Mouse (Mus musculus) MEL (cell line): ENCODE measurements at regions not wholly inside any gene's neighbourhood (a gene's known extent, or its start where the extent isn't known, plus 50 kb on each side); places are given as distances from the start of the nearest gene placed in this dataset.

Experiments used
- DNase-seq: peaks from one replicate; pipeline ENCODE4 v3.0.0; 2011; ENCODE audit warnings: low read depth, low spot score
- H3K27ac ChIP-seq: 2 replicates; pipeline ENCODE4 v1.5.1; 2012; ENCODE audit warnings: low read depth, mild to moderate bottlenecking, control low read depth, low read length, moderate library complexity; ENCODE audit not compliant: control insufficient read depth
- H3K27me3 ChIP-seq, 2 experiments: fragments of 150-350 bp in 1 of 2; sonication (generic) in 1 of 2; 2 replicates each; pipeline ENCODE4 v1.6.1; 2012; ENCODE audit warnings: low read length in 2 of 2, mild to moderate bottlenecking in 2 of 2, improper control_type of control experiment in 1 of 2, moderate library complexity in 1 of 2; ENCODE audit not compliant: insufficient read depth in 2 of 2, control insufficient read depth in 1 of 2
- H3K36me3 ChIP-seq, 2 experiments: 2 replicates each; pipeline ENCODE4 v1.6.1; 2012 to 2014; ENCODE audit warnings: low read length in 2 of 2, improper control_type of control experiment in 1 of 2, inconsistent platforms in 1 of 2, mild to moderate bottlenecking in 1 of 2; ENCODE audit not compliant: insufficient read depth in 2 of 2, control insufficient read depth in 1 of 2
- H3K4me1 ChIP-seq, 2 experiments: fragments of 150-350 bp in 1 of 2; sonication (generic) in 1 of 2; 2 replicates each; pipeline ENCODE4 v1.6.1; 2012; ENCODE audit warnings: low read length in 2 of 2, improper control_type of control experiment in 1 of 2, mild to moderate bottlenecking in 1 of 2; ENCODE audit not compliant: insufficient read depth in 2 of 2, control insufficient read depth in 1 of 2
- H3K4me3 ChIP-seq, 2 experiments: fragments of 150-350 bp in 1 of 2; sonication (generic) in 1 of 2; 2 replicates each; pipeline ENCODE4 v1.5.1; 2012; ENCODE audit warnings: low read depth in 2 of 2, low read length in 2 of 2, mild to moderate bottlenecking in 2 of 2, moderate library complexity in 2 of 2, control low read depth in 1 of 2, improper control_type of control experiment in 1 of 2; ENCODE audit not compliant: control insufficient read depth in 1 of 2, insufficient read depth in 1 of 2
- H3K79me2 ChIP-seq: 2 replicates; pipeline ENCODE4 v1.6.1; 2012; ENCODE audit warnings: mild to moderate bottlenecking, low read length, moderate library complexity; ENCODE audit not compliant: control insufficient read depth, poor library complexity, insufficient read depth
- H3K9ac ChIP-seq: 2 replicates; pipeline ENCODE4 v1.6.1; 2012; ENCODE audit warnings: low read depth, mild to moderate bottlenecking, control low read depth, low read length, moderate library complexity; ENCODE audit not compliant: control insufficient read depth, poor library complexity, severe bottlenecking
- H3K9me3 ChIP-seq: fragments of 150-350 bp; sonication (generic); replicated peaks from 2 replicates; pipeline ENCODE4 v1.6.1; 2012; ENCODE audit warnings: mild to moderate bottlenecking, low read length, improper control_type of control experiment, moderate library complexity; ENCODE audit not compliant: insufficient read depth
- CHD1 ChIP-seq: IDR thresholded peaks from 2 replicates; pipeline ENCODE4 v1.6.1; 2012; ENCODE audit warnings: low read depth, mild to moderate bottlenecking, inconsistent platforms, low read length, improper control_type of control experiment
- CTCF ChIP-seq, 3 experiments: IDR thresholded peaks in 2 of 3; conservative IDR thresholded peaks in 1 of 3; 2 replicates each; pipeline ENCODE4 v1.5.1; 2011 to 2012; ENCODE audit warnings: low read length in 3 of 3, low read depth in 2 of 3, mild to moderate bottlenecking in 2 of 3, improper control_type of control experiment in 1 of 3, inconsistent platforms in 1 of 3, mixed read lengths in 1 of 3, moderate library complexity in 1 of 3; ENCODE audit not compliant: control insufficient read depth in 1 of 3, insufficient read depth in 1 of 3, poor library complexity in 1 of 3, severe bottlenecking in 1 of 3
- ELF1 ChIP-seq: IDR thresholded peaks from 2 replicates; pipeline ENCODE4 v1.6.1; 2014; ENCODE audit warnings: low read depth, mild to moderate bottlenecking, inconsistent platforms, low read length, improper control_type of control experiment, moderate library complexity
- EP300 ChIP-seq, 2 experiments: IDR thresholded peaks; 2 replicates each; pipeline ENCODE4 v1.6.1; 2011; ENCODE audit warnings: improper control_type of control experiment in 2 of 2, low read length in 2 of 2, low read depth in 1 of 2, mild to moderate bottlenecking in 1 of 2
- ETS1 ChIP-seq: IDR thresholded peaks from 2 replicates; pipeline ENCODE4 v1.6.1; 2012; ENCODE audit warnings: low read depth, mild to moderate bottlenecking, inconsistent platforms, low read length, improper control_type of control experiment, moderate library complexity
- GABPA ChIP-seq: IDR thresholded peaks from 2 replicates; pipeline ENCODE4 v1.6.1; 2012; ENCODE audit warnings: low read depth, mild to moderate bottlenecking, inconsistent platforms, low read length, improper control_type of control experiment, moderate library complexity
- GATA1 ChIP-seq: IDR thresholded peaks from 2 replicates; pipeline ENCODE4 v1.6.1; 2011; ENCODE audit warnings: low read depth, low read length, improper control_type of control experiment
- HCFC1 ChIP-seq: IDR thresholded peaks from 2 replicates; pipeline ENCODE4 v1.6.1; 2012; ENCODE audit warnings: low read depth, mild to moderate bottlenecking, inconsistent platforms, low read length, improper control_type of control experiment, moderate library complexity
- JUND ChIP-seq: IDR thresholded peaks from 2 replicates; pipeline ENCODE4 v1.6.1; 2011; ENCODE audit warnings: low read depth, mild to moderate bottlenecking, improper control_type of control experiment, low read length
- KAT2A ChIP-seq: conservative IDR thresholded peaks from 2 replicates; pipeline ENCODE4 v1.6.1; 2012; ENCODE audit warnings: low read depth, low read length, improper control_type of control experiment, inconsistent platforms
- MAX ChIP-seq: IDR thresholded peaks from 2 replicates; pipeline ENCODE4 v1.6.1; 2011; ENCODE audit warnings: low read length, improper control_type of control experiment
- MAZ ChIP-seq: IDR thresholded peaks from 2 replicates; pipeline ENCODE4 v1.6.1; 2012; ENCODE audit warnings: low read depth, mild to moderate bottlenecking, inconsistent platforms, low read length, improper control_type of control experiment
- MXI1 ChIP-seq: IDR thresholded peaks from 2 replicates; pipeline ENCODE4 v1.6.1; 2011; ENCODE audit warnings: mild to moderate bottlenecking, low read depth, low read length, improper control_type of control experiment
- NELFE ChIP-seq: IDR thresholded peaks from 2 replicates; pipeline ENCODE4 v1.6.1; 2011; ENCODE audit warnings: low read depth, low read length, improper control_type of control experiment
- SIN3A ChIP-seq: IDR thresholded peaks from 2 replicates; pipeline ENCODE4 v1.6.1; 2012; ENCODE audit warnings: low read length, improper control_type of control experiment, inconsistent platforms
- TBP ChIP-seq: IDR thresholded peaks from 2 replicates; pipeline ENCODE4 v1.8.0; 2011; ENCODE audit warnings: low read depth, low read length, improper control_type of control experiment
- TCF12 ChIP-seq: IDR thresholded peaks from 2 replicates; pipeline ENCODE4 v1.6.1; 2014; ENCODE audit warnings: low read depth, mild to moderate bottlenecking, inconsistent platforms, low read length, improper control_type of control experiment, moderate library complexity
- USF1 ChIP-seq: IDR thresholded peaks from 2 replicates; pipeline ENCODE4 v1.6.1; 2014; ENCODE audit warnings: low read depth, mild to moderate bottlenecking, inconsistent platforms, low read length, improper control_type of control experiment, moderate library complexity
- ZNF384 ChIP-seq: IDR thresholded peaks from 2 replicates; pipeline ENCODE4 v1.6.1; 2012; ENCODE audit warnings: low read depth, mild to moderate bottlenecking, inconsistent platforms, low read length, improper control_type of control experiment

GRCm38 (mm10) chr19:14290911-14291310, 306.9 kb downstream of the Tle4 start:
- Histone ChIP-seq H3K27ac (no peak overlapping the region), H3K9ac (no peak overlapping the region), H3K27me3 (no peaks in the 10 kb centered on the region; a peak in 1 of 4 replicates), H3K79me2 (no peaks in the 10 kb centered on the region), H3K9me3 (no peaks in the 10 kb centered on the region), H3K4me3 (no peak overlapping the region), H3K36me3 (no peaks in the 10 kb centered on the region), H3K4me1 (no peaks in the 10 kb centered on the region)
- DNase-seq: no peak
- TF ChIP-seq NELFE (no peak), GABPA (no peak), ETS1 (no peak), MAZ (no peak), KAT2A (no peak), ELF1 (no peak), MXI1 (no peak), USF1 (no peak), JUND (no peak), GATA1 (no peak), CTCF (IDR thresholded peaks at IDR 0.05 in 2 of 3, conservative IDR thresholded peaks at IDR 0.05 in 1 of 3; ENCODE audit: control insufficient read depth in 1 of 3, insufficient read depth in 1 of 3, low read depth in 2 of 3, low read length in 3 of 3, poor library complexity in 1 of 3, severe bottlenecking in 1 of 3) (no peak), SIN3A (no peak), EP300 (IDR thresholded peaks at IDR 0.05; ENCODE audit: low read depth in 1 of 2, low read length in 2 of 2) (no peak), MAX (no peak), HCFC1 (no peak), ZNF384 (no peak)

DNA sequence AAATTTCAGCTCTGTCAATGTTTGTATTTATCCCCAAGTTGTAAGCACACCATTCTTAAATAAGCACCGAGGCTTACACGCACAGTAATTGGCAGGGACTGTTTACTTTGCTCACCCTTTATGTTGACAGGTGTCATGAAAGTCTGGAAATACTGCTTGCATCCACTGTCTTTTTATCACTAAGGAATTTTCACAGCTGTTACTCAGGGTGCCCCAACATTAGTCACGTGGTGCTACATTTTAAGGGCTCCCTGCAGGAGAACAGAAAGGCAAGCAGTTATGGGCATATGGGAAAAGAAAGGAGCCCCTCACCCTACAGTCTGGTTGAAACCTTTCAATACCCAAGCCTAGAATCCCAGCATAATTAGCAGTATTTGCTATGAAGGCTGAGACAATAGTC, 304.7 kb downstream of the Tle4 start:
- DNase-seq: no peak
- Histone ChIP-seq H3K36me3 (no peaks in the 10 kb centered on the region), H3K27me3 (no peaks in the 10 kb centered on the region; a peak in 1 of 4 replicates), H3K9ac (no peak overlapping the region), H3K79me2 (no peaks in the 10 kb centered on the region), H3K27ac (no peak overlapping the region), H3K4me1 (no peaks in the 10 kb centered on the region), H3K9me3 (no peaks in the 10 kb centered on the region), H3K4me3 (no peak overlapping the region)
- TF ChIP-seq ELF1 (no peak), TCF12 (no peak), TBP (no peak), CHD1 (no peak)
